Mouse (Mus musculus) frontal cortex, adult 2 months (tissue): ENCODE measurements around the gene AC131692.1. TPM values are rescaled to one million over a fixed set of nuclear protein-coding genes. Genes with fewer than 3 reads are reported as not detected.
A peak's percentile ranks its signal among the peaks of the same experiment; 100 is the strongest.

Source experiments
- DNase-seq, 2 experiments: peaks; one replicate each; pipeline ENCODE4 v3.0.0; 2022; ENCODE audit warnings: low spot score in 1 of 2; ENCODE audit errors: extremely low spot score in 1 of 2
- polyA plus RNA-seq: library from polyadenylated mRNA; depleted of rRNA; stranded (reverse); fragments of >200 nt; gene quantifications from 2 replicates; pipeline ENCODE4 v1.2.3, GENCODE M21; 2012

The AC131692.1 gene
- polyA plus RNA-seq, 1 experiment = not detected

- DNase-seq = peak; percentile 77 to 86
Observed at GRCm38 (mm10) chr19:6067724-6068415, 26.3 kb upstream of the AC131692.1 start, which contains the start of gene Tm7sf2. Gene Tm7sf2 (minus strand): TSS chr19:6068373.

DNA sequence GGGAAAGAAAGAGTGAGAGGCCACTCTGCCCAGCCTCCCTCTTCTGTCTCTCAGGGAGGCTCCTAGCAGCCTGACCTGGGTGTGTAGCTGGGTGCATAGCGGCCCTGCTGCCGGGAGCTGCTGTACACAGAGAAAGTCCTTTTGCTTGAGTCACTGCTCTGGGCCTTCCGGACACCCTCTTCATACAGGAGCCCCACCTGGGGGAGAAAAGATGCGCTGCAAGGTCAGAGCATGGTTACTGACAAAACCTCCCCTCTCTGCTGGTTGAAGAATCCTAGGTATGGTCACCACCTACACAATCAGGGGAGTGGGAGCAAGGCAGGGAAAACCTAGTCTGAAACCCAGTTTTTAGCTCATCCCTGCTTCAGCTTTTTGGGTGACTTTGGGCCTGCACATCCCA, 25.3 kb upstream of the AC131692.1 start:
- DNase-seq = no peak

DNA sequence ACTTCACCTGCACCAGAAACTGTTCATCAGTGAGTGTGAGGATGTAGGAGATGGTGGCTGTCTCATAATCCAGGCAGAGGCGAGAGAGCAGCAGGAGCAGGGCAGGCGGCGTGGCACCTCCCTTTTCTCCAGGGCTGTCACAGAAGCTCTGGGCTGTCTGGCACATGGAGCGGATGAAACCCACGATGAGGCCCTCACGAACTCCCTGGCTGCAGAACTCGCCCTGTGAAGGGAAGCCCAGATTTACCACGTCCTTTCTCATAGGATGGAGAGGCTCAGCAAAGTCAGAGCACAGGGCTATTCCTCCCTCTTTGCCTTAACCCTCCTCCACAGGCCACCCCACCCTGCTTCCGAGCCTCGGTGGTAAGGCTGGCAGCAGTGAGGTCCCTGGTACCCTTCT, 24.4 kb upstream of the AC131692.1 start:
- no peak for DNase-seq

DNA sequence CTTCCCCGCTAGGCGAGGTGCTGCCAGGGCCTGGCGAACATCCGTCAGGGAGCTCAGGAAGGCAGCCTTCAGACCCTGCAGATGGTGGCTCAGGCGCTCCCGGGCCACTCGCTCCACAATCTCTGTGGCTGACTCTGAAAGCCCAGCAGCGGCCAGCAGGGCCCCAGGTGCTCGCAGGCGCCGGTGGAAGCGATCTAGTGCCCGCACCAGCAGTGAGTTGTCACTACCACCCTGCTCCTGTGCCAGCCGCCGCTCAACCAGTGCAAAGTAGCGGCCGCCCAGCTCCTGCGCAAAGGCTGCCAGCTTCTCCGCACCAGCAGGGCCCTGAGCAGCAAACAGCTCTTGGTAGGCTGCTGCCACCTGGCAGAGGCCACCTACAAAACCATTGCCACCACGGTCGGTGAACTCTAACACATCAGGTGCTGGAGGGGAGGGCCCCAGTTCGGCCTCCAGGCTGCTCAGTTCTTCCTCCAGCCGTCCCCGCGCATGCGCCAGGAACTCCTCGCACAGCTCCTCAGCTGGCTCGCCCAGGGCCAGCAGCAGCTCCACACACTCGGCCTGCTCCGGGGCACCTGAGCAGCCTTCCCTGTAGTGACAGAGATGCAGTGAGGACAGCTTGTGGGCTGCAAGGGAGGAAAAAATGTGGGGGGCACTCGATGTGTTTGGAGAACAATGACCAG, 23.5 kb upstream of the AC131692.1 start:
- DNase-seq = no peak

DNA sequence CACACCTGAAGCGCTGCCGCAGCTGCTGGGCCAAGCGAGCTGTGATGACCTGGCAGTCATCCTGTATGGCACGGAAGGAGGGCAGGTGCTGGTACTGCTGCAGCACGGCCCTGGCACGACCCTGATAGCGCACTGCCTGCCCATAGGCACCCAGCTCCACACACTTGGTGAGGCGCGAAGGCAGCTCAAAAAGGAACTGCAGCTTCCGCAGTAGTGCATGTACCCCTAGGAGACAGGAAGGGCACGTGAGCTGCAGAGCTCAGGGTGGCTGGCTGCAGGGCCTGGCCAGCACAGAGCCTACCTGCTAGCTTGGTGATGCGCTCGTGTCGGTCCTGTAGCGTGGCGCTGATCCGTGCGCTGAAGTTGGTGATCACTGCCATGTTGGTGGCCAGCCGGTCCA, 23.0 kb upstream of the AC131692.1 start:
- DNase-seq = no peak

- DNase-seq = no peak
Observed at GRCm38 (mm10) chr19:6073889-6074288, 20.3 kb upstream of the AC131692.1 start.

GRCm38 (mm10) chr19:6076564-6077393, 17.4 kb upstream of the AC131692.1 start, which contains the start of gene Vps51:
Gene Vps51 (minus strand): TSS chr19:6077231.
- DNase-seq = peak; percentile 81 to 94

DNA sequence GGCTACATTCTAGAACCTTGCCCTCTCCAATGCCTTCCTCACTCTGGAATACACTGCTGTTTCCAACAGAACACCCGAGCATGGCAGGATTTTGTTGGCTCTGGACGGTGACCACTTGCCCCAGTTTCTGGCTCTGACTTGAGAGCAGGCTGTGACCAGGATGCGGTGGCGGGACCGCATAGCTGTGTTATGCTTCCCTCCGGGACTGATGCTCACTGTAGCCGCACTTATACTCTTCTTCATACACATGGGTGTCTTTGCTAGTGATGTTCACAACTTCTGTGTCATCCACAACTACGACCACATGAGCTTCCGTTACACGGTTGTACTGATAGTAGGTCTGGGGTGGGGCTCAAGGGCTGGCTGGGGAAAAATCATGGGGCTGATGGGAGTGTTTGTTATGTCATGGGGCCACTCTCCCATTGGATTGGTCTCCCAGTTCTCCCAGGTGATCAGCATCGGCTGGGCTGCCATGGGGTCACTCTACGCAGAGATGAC, 14.2 kb upstream of the AC131692.1 start, which contains the start of gene Tmem262:
Tmem262 (plus strand) TSS at position 51 of the 498 bp plus-strand sequence.
- no peak for DNase-seq

DNA sequence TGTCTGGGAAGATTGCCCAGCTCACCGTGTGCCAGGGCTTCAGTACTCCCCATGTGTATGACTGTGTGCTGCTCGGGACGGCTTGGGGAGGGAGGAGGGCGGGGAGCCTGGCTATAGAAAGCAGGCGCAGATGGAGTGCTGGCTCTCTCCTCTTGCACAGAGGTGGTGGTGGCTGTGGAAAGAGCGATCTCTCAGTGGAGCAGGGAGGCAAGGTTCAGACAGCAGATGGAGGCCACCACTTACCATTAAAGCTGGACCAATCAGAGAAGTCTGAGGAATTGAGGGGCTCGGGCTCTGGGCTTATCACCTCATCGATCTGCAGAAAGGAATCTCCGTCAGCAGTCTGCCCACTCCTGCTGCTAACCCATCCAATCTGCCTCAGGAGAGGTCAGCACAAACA, 12.1 kb upstream of the AC131692.1 start, which contains the start of gene Gm28374:
Gm28374 (minus strand) TSS at position 101 of the 400 bp plus-strand sequence.
- no peak for DNase-seq

DNA sequence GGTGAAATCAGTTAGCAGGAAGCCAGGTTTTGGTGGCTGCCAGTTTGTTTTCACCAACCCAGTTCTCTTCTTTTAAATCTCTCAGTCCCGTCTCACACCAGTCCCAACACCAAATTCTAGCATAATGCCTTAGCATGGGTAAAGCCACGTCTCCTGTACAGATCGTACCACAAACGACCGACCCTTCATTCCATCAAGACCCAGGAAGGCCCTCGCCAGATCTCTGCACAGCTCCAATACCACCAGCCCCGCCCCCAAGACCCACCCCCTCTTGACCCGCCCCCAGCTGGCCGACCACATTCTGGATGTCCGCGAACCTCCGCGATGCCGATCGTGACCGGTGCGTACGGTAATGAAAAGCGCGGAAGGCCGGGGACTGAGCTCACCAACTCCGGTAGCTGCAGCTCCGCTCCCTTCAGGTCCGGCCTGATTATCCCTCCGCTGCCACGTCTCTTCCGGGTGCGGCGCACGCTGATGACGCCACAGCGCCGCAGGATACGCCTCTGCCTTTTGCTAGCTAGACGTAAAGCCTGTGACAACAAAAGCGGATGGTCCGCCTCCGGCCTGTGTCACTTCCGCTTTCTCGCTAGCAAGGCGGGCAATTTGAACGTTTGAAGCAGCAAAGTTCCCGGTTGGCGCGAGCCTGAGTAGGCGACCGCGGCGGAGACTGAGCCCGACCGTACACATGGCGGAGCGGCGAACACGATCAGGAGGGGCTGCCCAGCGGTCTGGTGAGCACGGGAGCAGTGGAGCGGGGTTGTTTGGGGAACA, 9.6 kb upstream of the AC131692.1 start, which contains the start of the genes Zfpl1 and Cdca5:
Zfpl1 (minus strand) TSS at position 479 of the 771 bp plus-strand sequence.
Cdca5 (plus strand) TSS at position 506 of the 771 bp plus-strand sequence.
- DNase-seq = peak; percentile 96 to 98

DNA sequence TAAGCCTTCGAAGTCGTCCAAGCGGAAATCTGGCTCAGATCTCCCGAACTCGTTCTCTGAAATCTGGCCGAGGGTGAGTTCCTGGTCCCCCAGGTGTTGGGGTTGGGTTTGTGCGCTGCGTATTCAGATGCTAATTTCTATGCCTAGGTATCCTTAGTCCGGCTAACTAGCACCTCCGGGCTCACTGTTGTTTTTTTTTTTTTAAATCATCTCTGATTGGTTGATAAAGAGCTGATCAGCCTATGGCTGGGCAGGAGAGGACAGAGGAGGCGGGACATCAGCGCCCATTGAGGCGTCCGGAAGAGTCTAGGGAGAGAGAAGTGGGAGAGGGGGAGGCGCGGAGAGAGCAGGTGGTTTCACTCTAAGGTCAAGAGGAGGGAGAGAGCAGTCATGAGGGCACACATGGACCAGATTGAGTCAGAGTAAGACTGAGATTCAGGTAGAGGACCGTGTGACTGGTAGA, 8.8 kb upstream of the AC131692.1 start:
- no peak for DNase-seq

DNA sequence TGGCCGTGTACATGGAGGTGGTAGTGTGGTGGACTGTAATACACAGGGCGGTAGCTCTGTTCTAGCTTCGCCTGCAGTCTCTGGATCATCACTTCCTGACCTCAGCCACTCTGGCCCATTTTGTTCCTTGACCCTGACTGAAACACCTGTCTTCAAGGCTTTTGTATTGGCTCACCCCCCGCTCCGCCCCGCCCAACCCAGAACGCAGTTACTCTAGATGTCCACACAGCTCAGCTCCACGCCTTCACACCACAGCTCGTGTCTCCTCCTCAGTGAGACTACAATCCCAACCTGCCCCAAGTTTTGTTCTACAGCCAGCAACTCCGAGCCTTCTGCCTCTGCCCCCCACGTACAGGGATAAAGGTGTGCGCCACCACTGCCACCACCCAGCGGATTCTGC, 5.4 kb upstream of the AC131692.1 start:
- no peak for DNase-seq

GRCm38 (mm10) chr19:6097847-6098246, 3.6 kb downstream of the AC131692.1 start:
- no peak for DNase-seq

DNA sequence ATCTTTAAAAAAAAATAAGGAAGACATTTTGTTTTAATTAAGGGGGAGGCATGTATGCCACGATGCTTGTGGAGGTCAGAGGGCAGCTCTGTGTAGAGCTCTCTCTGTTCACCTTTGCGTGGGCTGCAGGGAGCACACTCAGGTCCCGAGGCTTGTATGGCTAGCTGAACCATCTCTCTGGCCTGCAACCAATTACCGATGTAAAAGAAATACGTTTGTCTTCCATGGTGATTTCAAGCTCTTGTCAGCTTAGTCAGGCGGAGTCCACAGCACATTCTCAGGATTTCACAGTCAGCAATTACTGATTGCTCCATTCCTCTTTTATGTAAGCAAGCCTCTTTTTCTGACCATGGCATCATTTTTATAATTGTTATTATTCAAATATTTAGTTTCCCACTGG, 7.0 kb downstream of the AC131692.1 start:
- no peak for DNase-seq

DNA sequence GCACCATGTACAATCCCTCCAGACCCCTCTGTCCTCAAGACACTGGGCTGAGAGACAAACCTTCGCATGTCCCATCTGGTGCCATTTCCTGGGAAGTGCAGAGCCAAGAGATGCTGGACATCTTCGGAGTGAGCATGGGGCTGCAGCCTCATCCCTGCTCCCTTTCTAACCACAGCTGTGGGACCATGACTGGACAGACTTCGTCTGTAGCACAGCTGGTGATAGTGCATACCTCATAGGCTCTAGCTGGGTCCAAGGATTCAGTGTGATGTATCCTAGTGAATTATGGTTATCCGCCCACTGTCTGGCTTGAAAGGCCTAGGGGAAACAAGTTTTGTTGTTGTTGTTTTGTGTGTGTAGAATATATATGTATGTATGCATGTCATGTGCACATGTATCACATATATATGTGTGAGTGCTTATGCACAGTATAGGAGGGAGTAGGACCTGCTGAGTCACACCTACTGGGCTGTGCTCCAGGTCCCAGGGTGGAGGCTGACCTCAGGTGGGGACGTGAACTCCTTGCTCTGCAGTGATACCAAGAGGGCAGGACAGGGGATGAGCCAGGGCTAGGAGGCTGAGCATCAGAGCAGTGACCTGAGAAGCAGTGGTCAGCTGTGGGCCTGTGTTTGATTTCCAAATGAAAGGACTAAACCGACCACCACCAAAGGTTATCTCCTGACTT, 8.1 kb downstream of the AC131692.1 start:
- no peak for DNase-seq

DNA sequence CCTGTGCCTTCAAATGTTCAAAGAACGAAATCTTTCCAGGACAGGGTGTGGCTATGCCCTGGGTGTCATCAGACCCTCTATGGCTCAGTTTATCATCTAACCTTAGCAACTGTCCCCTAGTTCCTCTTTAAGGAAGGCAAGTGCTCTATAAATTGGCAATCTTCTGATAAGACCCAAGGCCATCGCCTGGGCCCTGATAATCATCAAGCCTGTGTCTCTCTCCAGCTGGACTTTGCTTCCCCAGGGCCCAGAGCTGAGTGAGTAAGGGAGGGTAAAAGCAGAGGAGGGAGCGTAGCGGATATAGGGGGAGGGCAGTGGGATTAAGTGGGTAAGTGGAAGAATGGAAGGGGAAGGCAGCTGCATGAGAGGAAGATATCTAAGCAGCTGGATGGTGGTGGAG, 10.3 kb downstream of the AC131692.1 start:
- DNase-seq = no peak

DNA sequence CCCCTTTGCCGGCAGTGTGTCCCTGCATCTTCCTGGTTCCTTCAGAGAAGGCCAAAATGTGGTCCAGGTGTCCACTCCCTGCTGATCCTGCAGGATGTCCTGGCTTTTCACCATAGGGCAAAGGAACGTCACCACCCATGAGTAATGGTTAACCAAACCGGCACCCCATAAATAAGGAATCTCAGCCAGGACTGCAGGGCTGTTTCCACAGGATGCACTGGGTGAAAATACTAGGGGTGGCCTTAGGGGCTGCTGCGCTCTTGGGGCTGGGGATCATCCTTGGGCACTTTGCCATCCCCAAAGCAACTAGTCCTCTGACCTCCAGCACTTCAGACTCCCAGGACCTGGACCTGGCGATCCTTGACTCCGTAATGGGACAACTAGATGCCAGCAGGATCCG, 11.4 kb downstream of the AC131692.1 start, which contains the start of gene Naaladl1:
Naaladl1 (plus strand) TSS at position 197 of the 400 bp plus-strand sequence.
- DNase-seq = no peak

DNA sequence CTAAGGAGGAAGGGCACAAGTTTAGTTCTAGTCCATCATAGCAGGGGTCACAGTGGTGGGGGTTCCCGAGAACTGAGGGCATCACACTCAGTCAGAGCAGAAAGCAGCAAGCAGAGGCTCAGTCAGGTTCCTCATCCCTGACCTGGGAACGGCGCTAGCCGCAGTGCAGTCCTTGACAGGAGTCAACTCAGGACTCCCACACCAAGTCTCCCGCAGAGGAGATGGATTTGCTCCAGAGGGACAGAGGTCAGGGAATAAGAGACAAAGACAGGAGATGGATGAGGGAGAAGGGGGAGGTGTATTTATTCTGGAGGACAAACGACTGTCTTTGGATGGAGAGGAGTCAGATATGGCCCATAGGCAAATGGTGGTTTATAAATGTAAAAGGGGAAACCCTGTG, 18.9 kb downstream of the AC131692.1 start:
- no peak for DNase-seq
